ENCODE assay signal across 9 mouse cellular contexts in the genomic region with DNA sequence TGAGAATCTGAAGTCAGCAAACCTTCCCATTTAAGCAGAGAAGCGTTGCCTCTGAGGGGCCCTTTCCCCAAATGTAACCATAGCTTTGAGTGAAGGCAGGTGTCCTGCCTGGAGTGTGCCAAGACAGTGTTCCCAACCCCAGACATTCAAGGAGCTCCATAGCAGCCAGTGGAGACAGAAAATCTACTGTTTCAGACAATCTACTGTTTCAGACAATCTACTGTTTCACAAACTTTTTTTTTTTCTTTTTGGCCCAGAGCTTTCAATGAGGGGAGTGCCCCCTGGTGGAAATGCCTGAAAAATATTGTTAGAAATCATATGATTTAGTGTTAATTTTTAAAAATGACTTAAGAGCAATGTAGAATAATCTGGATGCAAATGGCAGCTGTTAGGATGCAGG. TPM values are rescaled to one million over a fixed set of nuclear protein-coding genes. Genes with fewer than 3 reads are reported as not detected.
DNase-seq lines count a peak whose midpoint lies in the region; ATAC-seq and TF ChIP-seq lines count a peak whose summit lies in the region.
"Had no signal": no experiment of that assay in that cellular context is flagged by ENCODE, and none has a peak within 500 bp of the region (broad histone marks: within the 10 kb centered on the region; RNA-seq: fewer than 3 reads in every experiment).

No protein-coding gene starts in this region.

- peak; percentile 33 for DNase-seq in heart, postnatal 4 days
- DNase-seq in heart, adult 8-10 months (ENCODE audit: low spot score) = no peak
- no peak for DNase-seq in thymus, adult 2 months
- DNase-seq in thymus, postnatal 4 days = no peak
- peak; percentile 35 for DNase-seq in c-Kit-positive CD71-negative TER-119-negative erythroid progenitor cells, embryonic 14.5 days (ENCODE audit: low read depth)
- DNase-seq in frontal cortex, postnatal 25 days (ENCODE audit: low spot score in 2 of 2) = no peak

- H3K4me3 ChIP-seq in thymus, adult 2 months (ENCODE audit: control insufficient read depth, insufficient read depth, low read length) = no peak overlapping the region
- H3K4me3 ChIP-seq: neural tube, embryonic 13.5 days had no signal

- H3K36me3 ChIP-seq in thymus, adult 2 months (ENCODE audit: control insufficient read depth, insufficient read depth, low read length) = peaks cover 99% of the 10 kb centered on the region

- 0 out of 2 replicates have a peak, but pooled peaks have one; percentile 16 for ATAC-seq in neutrophil, adult 5-6 weeks (ENCODE audit: extremely low read depth, insufficient number of reproducible peaks, low FRiP score, poor library complexity, severe bottlenecking)
- no peak for ATAC-seq in megakaryocyte-erythroid progenitor cell, adult 5-6 weeks (replicated peaks; ENCODE audit: low FRiP score, low TSS enrichment, poor library complexity, severe bottlenecking)

- no peaks in the 10 kb centered on the region for H3K27me3 ChIP-seq in thymus, adult 2 months (ENCODE audit: control insufficient read depth, insufficient read depth, low read length)
- H3K27me3 ChIP-seq: neural tube, embryonic 13.5 days had no signal

- 75% methylated on average over 1 of the region's 1 CpGs for WGBS in thymus, adult 2 months

- no peak for TF ChIP-seq CTCF in thymus, adult 2 months (IDR thresholded peaks at IDR 0.05; ENCODE audit: borderline replicate concordance, control insufficient read depth, extremely low read depth, insufficient read depth, low read length, poor library complexity)

- 0 out of 2 replicates have a peak overlapping the region, but pooled peaks have one; percentile 66 for H3K27ac ChIP-seq in thymus, adult 2 months (ENCODE audit: control insufficient read depth, insufficient read depth, low read length)
- H3K27ac ChIP-seq: neural tube, embryonic 13.5 days had no signal

- H3K4me1 ChIP-seq in thymus, adult 2 months (replicated peaks; ENCODE audit: control insufficient read depth, insufficient read depth, low read length) = 0 out of 2 replicates have a peak, but pooled peaks cover 2% of the 10 kb centered on the region

- TF ChIP-seq POLR2A in thymus, adult 2 months (IDR thresholded peaks at IDR 0.05; ENCODE audit: control insufficient read depth, extremely low read depth, insufficient read depth, low read length, poor library complexity) = no peak

RNA-seq across cellular contexts. Expression of a gene that starts 55.3 kb away (rescaled TPM):
- 10 to 100 TPM; 24.4 to 25.3 TPM for total RNA-seq in heart, postnatal 4 days (2021)
- 10 to 100 TPM; 24.0 to 29.1 (median 26.7) TPM for total RNA-seq in heart, adult 8-10 months (2022)
- polyA plus RNA-seq in thymus, adult 2 months (2012; rRNA removed) = 873 and 1,043 TPM in 2 replicates
- 174 and 181 TPM in 2 replicates for total RNA-seq in neutrophil, adult 5-6 weeks (2017)
- 8.2 and 9.9 TPM in 2 replicates for total RNA-seq in megakaryocyte-erythroid progenitor cell, adult 5-6 weeks (2014; fragmentation: Nextera tagmentation)
- 3.9 and 6.2 TPM in 2 replicates for total RNA-seq in megakaryocyte-erythroid progenitor cell, adult 5-6 weeks (2017)

Comparison
In these comparisons a context has a peak if more than half of its experiments do, and no peak if none do; other contexts are left out.
1. DNase-seq: peak in heart, postnatal 4 days (single experiment) and c-Kit-positive CD71-negative TER-119-negative erythroid progenitor cells, embryonic 14.5 days (single experiment); none in heart, adult 8-10 months (single experiment), thymus, adult 2 months (single experiment), thymus, postnatal 4 days (single experiment) and frontal cortex, postnatal 25 days (0 of 2).